Mouse (Mus musculus) heart, embryonic 15.5 days (tissue): Measurements from ENCODE around the gene Usp3. TPM values are rescaled to one million over a fixed set of nuclear protein-coding genes. Genes with fewer than 3 reads are reported as not detected.

ENCODE experiments used
- polyA plus RNA-seq: library from polyadenylated mRNA; unstranded; fragments of >200 nt; fragmentation: Nextera tagmentation; extraction: Ambion mirVana; gene quantifications from 2 replicates; pipeline ENCODE4 v1.2.1, GENCODE M21; 2015

The Usp3 gene
- polyA plus RNA-seq, 1 experiment from 2014 or later = 30.5 TPM

Other genes starting within 250 kb of the Usp3 start
- gene Herc1, start 242.7 kb downstream of the Usp3 start, polyA plus RNA-seq = 15.0 and 16.7 TPM in 2 replicates
- gene Fbxl22, start 78.5 kb downstream of the Usp3 start, polyA plus RNA-seq = 70.3 and 84.7 TPM in 2 replicates
- 0.39 and 1.3 TPM in 2 replicates for gene Car12, start 120.5 kb upstream of the Usp3 start, polyA plus RNA-seq
- 5.8 and 5.9 TPM in 2 replicates for gene Aph1b, start 202.3 kb upstream of the Usp3 start, polyA plus RNA-seq
- gene Gm10647, start 203.9 kb upstream of the Usp3 start, polyA plus RNA-seq = 0.46 and 0.53 TPM in 2 replicates
- gene Aph1c, start 241.6 kb upstream of the Usp3 start, polyA plus RNA-seq = 1.7 and 2.7 TPM in 2 replicates